ENCODE assay signal across 35 mouse cellular contexts in the genomic region with DNA sequence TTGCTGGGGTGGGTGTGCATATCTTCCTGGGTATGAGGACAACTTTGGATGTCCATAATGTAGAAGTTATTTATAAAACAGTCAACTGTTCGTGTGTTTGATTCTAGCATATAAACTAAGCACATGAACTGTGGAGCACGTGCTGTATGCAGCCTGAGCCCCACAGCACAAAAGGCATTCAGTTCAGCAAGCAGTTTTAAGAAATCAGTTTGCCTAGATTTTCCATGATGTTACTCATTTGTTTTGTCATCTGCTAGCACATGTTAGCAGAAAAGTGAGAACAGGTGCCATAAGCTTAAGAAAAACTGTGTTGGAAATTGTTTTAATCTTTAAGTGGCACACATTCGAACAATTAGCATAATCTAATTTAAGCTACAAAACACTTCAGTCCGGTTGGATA. TPM values are rescaled to one million over a fixed set of nuclear protein-coding genes. Genes with fewer than 3 reads are reported as not detected.
"Had no signal": no experiment of that assay in that cellular context is flagged by ENCODE, and none has a peak within 500 bp of the region (broad histone marks: within the 10 kb centered on the region; RNA-seq: fewer than 3 reads in every experiment).

No protein-coding gene starts in this region.

- H3K27ac ChIP-seq: heart, embryonic 13.5 days; heart, embryonic 15.5 days; hindbrain, embryonic 10.5 days; hindbrain, embryonic 12.5 days; hindbrain, embryonic 13.5 days; hindbrain, embryonic 14.5 days; hindbrain, embryonic 15.5 days; hindbrain, postnatal 0 days; intestine, embryonic 15.5 days; kidney, embryonic 15.5 days; kidney, postnatal 0 days; layer of hippocampus, adult 2 months; left cerebral cortex, adult 2 months had no signal

- H3K4me2 ChIP-seq: heart, embryonic 13.5 days; heart, embryonic 15.5 days; hindbrain, embryonic 12.5 days; hindbrain, embryonic 13.5 days; hindbrain, embryonic 14.5 days; hindbrain, embryonic 15.5 days; intestine, embryonic 15.5 days; kidney, embryonic 15.5 days had no signal

- H3K4me3 ChIP-seq: heart, embryonic 13.5 days; heart, embryonic 15.5 days; hindbrain, embryonic 10.5 days; hindbrain, embryonic 12.5 days; hindbrain, embryonic 13.5 days; hindbrain, embryonic 15.5 days; intestine, embryonic 15.5 days; kidney, embryonic 15.5 days; layer of hippocampus, adult 2 months; left cerebral cortex, adult 2 months had no signal

- H3K9me3 ChIP-seq: heart, embryonic 13.5 days; heart, embryonic 15.5 days; hindbrain, embryonic 10.5 days; hindbrain, embryonic 12.5 days; hindbrain, embryonic 13.5 days; hindbrain, embryonic 15.5 days; intestine, embryonic 15.5 days; kidney, embryonic 15.5 days had no signal

- ATAC-seq: hindbrain, embryonic 16.5 days; hindbrain, postnatal 0 days; inflammation-experienced regulatory T-cells, adult 6 months; intestine, embryonic 15.5 days; intestine, embryonic 16.5 days; intestine, postnatal 0 days had no signal

- H3K9ac ChIP-seq: heart, embryonic 13.5 days; heart, embryonic 15.5 days; hindbrain, embryonic 12.5 days; hindbrain, embryonic 13.5 days; hindbrain, embryonic 14.5 days; hindbrain, embryonic 15.5 days; intestine, embryonic 15.5 days; kidney, embryonic 15.5 days had no signal

- H3K4me1 ChIP-seq: heart, embryonic 13.5 days; heart, embryonic 15.5 days; hindbrain, embryonic 10.5 days; hindbrain, embryonic 12.5 days; hindbrain, embryonic 13.5 days; hindbrain, embryonic 15.5 days; intestine, embryonic 15.5 days; kidney, embryonic 15.5 days had no signal

- H3K27me3 ChIP-seq: hindbrain, embryonic 12.5 days; hindbrain, embryonic 13.5 days; hindbrain, embryonic 15.5 days; intestine, embryonic 15.5 days; kidney, embryonic 15.5 days had no signal

- H3K36me3 ChIP-seq: heart, embryonic 13.5 days; heart, embryonic 15.5 days; hindbrain, embryonic 10.5 days; hindbrain, embryonic 12.5 days; hindbrain, embryonic 13.5 days; hindbrain, embryonic 15.5 days; intestine, embryonic 15.5 days; kidney, embryonic 15.5 days had no signal

- DNase-seq: heart, postnatal 10 days; heart, postnatal 14 days; heart, postnatal 36 days; heart, postnatal 4 days; kidney, adult 11 months; kidney, adult 18-20 months; kidney, adult 2 months; kidney, adult 8-10 months; kidney, adult 9 months; kidney, postnatal 10 days; kidney, postnatal 14 days; kidney, postnatal 25 days; kidney, postnatal 36 days; kidney, postnatal 4 days; layer of hippocampus, adult 9-11 months; layer of hippocampus, postnatal 36 days had no signal

RNA-seq across cellular contexts. Expression of gene Cnnm1, which starts 19.7 kb away (rescaled TPM):
- total RNA-seq: heart, postnatal 36 days; hematopoietic stem cell, adult 5-6 weeks had no signal
- polyA plus RNA-seq: inflammation-experienced regulatory T-cells, adult 6 months; kidney, embryonic 14.5 days had no signal
